Mouse (Mus musculus) T-cell, adult 66 days (primary cell): ENCODE data around the gene Mks1. TPM values are rescaled to one million over a fixed set of nuclear protein-coding genes. Genes with fewer than 3 reads are reported as not detected.

ENCODE experiments used
- total RNA-seq, 2 experiments: library from RNA; stranded (reverse); gene quantifications; 3 replicates in 1 of 2; 4 replicates in 1 of 2; pipeline ENCODE4 v1.2.4; 2023

Gene Mks1
- 10 to 100 TPM; 10.7 to 16.2 TPM for total RNA-seq

GRCm38 (mm10) chr11:87852690-87853596 is at the start of gene Mks1:
Mks1 (plus strand) TSS chr11:87853215.

GRCm38 (mm10) chr11:87828239-87828900 is 24.6 kb upstream of the Mks1 start, which contains the start of gene Lpo:
Lpo (minus strand) TSS chr11:87828289.

GRCm38 (mm10) chr11:87875436-87875835 is 22.4 kb downstream of the Mks1 start, which contains the start of gene Epx:
Epx (minus strand) TSS chr11:87875536.

GRCm38 (mm10) chr11:87892168-87892567 is 39.2 kb downstream of the Mks1 start, which contains the start of gene Olfr462:
Olfr462 (minus strand) TSS chr11:87892268.

DNA sequence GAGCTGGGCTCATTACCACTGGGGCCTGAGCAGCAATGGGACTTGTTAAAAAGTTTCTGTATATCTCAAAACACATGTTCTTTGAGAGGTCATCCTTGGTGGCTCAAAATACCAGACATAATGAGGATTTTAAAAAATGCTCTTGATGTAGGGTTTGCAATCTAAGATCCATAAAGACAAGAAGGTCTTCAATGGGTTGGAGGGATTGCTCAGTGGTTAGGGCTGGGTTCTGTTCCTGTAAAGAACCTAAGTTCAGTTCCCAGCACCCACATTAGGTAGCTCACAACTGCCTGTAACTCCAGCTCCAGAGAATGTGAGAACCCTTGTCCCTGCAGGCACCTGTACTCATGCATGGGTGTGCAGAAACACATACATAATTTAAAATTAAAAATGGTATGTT is 44.3 kb downstream of the Mks1 start, which contains the start of gene Olfr463:
Olfr463 (minus strand) TSS at position 101 of the 400 bp plus-strand sequence.

Other genes with a start within 250 kb of the Mks1 start
- under 1 TPM in 1 of 2 experiments, not detected in 1; 0.12 TPM for gene Hsf5, start 236.1 kb upstream of the Mks1 start, total RNA-seq
- gene Rnf43, start 190.5 kb upstream of the Mks1 start, total RNA-seq: 1 to 10 TPM; 6.7 TPM
- gene Supt4a, start 115.7 kb upstream of the Mks1 start, total RNA-seq: 100 to 1,000 TPM; 157 to 160 TPM
- 1 to 10 TPM; 4.4 to 7.1 TPM for gene Tspoap1, start 92.7 kb upstream of the Mks1 start, total RNA-seq
- 1 to 10 TPM in 1 of 2 experiments, under 1 TPM in 1; 0.24 to 1.1 TPM for gene Mpo, start 59.6 kb upstream of the Mks1 start, total RNA-seq
- not detected for gene Lpo, start 24.9 kb upstream of the Mks1 start, total RNA-seq
- not detected for gene Epx, start 22.3 kb downstream of the Mks1 start, total RNA-seq
- not detected for gene Olfr462, start 39.1 kb downstream of the Mks1 start, total RNA-seq
- gene Olfr463, start 44.2 kb downstream of the Mks1 start, total RNA-seq: not detected
- gene Olfr464, start 67.8 kb downstream of the Mks1 start, total RNA-seq: not detected
- gene Dynll2, start 134.3 kb downstream of the Mks1 start, total RNA-seq: 10 to 100 TPM; 26.0 to 30.6 TPM
- 100 to 1,000 TPM; 306 to 315 TPM for gene Srsf1, start 194.2 kb downstream of the Mks1 start, total RNA-seq
- gene Vezf1, start 215.1 kb downstream of the Mks1 start, total RNA-seq: 10 to 100 TPM; 58.0 to 58.2 TPM
- gene Cuedc1, start 244.8 kb downstream of the Mks1 start, total RNA-seq: 10 to 100 TPM in 1 of 2 experiments, 1 to 10 TPM in 1; 8.7 to 14.5 TPM